Mouse (Mus musculus): Measurements from ENCODE around the gene Abcb9. TPM values are rescaled to one million over a fixed set of nuclear protein-coding genes. Genes with fewer than 3 reads are reported as not detected.

Gene Abcb9
- polyA plus RNA-seq, 1 experiment, result 7.0 TPM

DNA sequence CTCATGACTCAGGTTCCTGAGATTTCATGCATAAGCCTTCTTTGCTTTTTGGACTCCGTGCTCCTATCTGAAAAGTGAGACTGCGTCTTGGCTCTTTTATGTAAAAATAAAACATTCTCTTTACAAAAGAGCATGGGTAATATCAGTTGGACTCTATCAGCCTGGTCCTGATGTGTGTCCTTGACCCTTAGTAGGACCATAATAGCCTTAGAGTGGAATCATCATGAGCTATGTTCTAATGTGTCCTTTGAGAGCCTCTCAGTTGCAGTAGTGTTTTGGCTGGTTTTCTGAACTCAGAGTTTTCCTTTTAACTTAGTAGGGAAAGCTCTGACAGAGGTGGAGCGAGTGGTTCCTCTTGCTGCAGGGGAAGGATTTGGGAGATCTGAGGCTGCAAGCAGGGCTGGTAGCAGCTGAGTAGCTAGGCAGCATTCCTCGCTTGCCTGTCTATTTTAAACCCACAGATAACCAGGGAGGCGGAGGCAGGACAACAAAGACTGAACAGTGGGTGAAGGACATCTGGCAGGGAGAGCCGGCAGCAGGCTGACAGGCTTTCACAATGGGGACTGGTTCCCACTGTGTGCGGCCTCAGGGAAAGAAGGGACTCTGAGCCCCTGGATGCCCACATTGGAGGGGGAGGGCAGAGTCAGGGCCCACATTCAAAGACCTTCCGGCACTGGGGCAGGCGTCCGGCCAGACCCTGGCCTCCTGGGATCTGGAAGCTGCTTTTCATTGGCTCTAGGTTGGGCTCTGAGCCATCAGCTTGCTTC is 52.2 kb downstream of the Abcb9 start:
- DNase-seq (ENCODE audit: low read depth in 1 of 2, low spot score in 2 of 2), result no peak
- Histone ChIP-seq H3K4me1 (ENCODE audit: control insufficient read depth, insufficient read depth, insufficient read length) (no peaks in the 10 kb centered on the region; the same call in 1 of the 2 replicates), H3K4me3 (ENCODE audit: extremely low read depth, insufficient read depth, insufficient read length) (no peak overlapping the region), H3K27ac (ENCODE audit: insufficient read depth, low read length) (no peak overlapping the region), H3K27me3 (ENCODE audit: control insufficient read depth, insufficient read depth, low read length) (no peaks in the 10 kb centered on the region), H3K36me3 (ENCODE audit: control insufficient read depth, insufficient read depth, low read length) (no peaks in the 10 kb centered on the region)
- TF ChIP-seq POLR2A (IDR thresholded peaks at IDR 0.05; ENCODE audit: low read depth, low read length) (no peak), CTCF (IDR thresholded peaks at IDR 0.05; ENCODE audit: extremely low read depth, insufficient read depth, insufficient read length, insufficient replicate concordance) (no peak)
- WGBS, result 92% methylated on average over 10 of the region's 10 CpGs

DNA sequence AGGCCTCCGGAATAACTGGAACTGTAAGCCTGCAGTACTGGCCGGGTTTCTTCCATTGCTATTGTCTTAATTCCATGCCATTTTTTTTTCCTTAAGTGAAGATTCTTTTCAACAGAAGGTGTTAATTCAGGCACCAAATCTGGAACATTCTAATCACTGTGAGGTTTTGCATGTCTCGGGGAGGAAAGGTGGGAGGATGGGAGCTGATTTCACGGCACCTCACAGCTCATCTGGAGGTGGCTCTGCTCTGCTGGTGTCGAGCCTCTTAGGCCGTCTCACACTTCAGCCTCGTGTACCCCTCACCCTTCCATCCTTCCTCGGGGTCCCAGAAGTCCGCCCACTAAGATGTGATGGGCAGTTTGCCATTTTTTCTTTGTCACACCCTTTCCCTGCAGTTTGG is 54.5 kb downstream of the Abcb9 start:
- WGBS, result 81% methylated on average over 9 of the region's 9 CpGs
- Histone ChIP-seq H3K36me3 (ENCODE audit: control insufficient read depth, insufficient read depth, low read length) (no peaks in the 10 kb centered on the region), H3K27me3 (ENCODE audit: control insufficient read depth, insufficient read depth, low read length) (no peaks in the 10 kb centered on the region), H3K27ac (ENCODE audit: insufficient read depth, low read length) (no peak overlapping the region), H3K4me1 (ENCODE audit: control insufficient read depth, insufficient read depth, insufficient read length) (peaks cover 11% of the 10 kb centered on the region; the same call in 1 of the 2 replicates), H3K4me3 (ENCODE audit: extremely low read depth, insufficient read depth, insufficient read length) (no peak overlapping the region)
- DNase-seq (ENCODE audit: low read depth in 1 of 2, low spot score in 2 of 2), result no peak
- TF ChIP-seq CTCF (IDR thresholded peaks at IDR 0.05; ENCODE audit: extremely low read depth, insufficient read depth, insufficient read length, insufficient replicate concordance), result no peak
- TF ChIP-seq POLR2A (IDR thresholded peaks at IDR 0.05; ENCODE audit: low read depth, low read length), result no peak

DNA sequence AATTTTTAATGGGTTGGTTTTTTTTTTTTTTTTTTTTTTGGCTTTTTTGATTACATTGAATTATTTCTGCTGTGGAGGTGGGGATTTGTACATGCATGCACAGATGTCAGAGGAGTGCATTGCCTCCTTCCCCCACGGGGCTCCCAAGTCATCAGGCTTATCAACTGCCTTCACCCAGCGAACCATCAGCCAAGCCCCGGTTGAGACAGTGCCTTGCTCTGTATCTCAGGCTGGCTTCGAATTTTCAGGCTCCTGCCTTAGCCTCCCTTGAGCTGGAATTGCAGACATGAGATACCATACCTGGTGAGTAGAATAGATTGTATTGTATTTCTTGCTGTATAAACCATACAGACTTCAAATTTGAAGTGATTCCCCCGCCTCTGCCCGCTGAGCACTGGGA is 56.0 kb downstream of the Abcb9 start:
- Histone ChIP-seq H3K4me3 (ENCODE audit: extremely low read depth, insufficient read depth, insufficient read length) (no peak overlapping the region), H3K36me3 (ENCODE audit: control insufficient read depth, insufficient read depth, low read length) (no peaks in the 10 kb centered on the region), H3K27ac (ENCODE audit: insufficient read depth, low read length) (no peak overlapping the region), H3K4me1 (ENCODE audit: control insufficient read depth, insufficient read depth, insufficient read length) (peaks cover 16% of the 10 kb centered on the region; the same call in 1 of the 2 replicates), H3K27me3 (ENCODE audit: control insufficient read depth, insufficient read depth, low read length) (no peaks in the 10 kb centered on the region)
- no peak for DNase-seq (ENCODE audit: low read depth in 1 of 2, low spot score in 2 of 2)
- 78% methylated on average over 6 of the region's 6 CpGs for WGBS
- TF ChIP-seq POLR2A (IDR thresholded peaks at IDR 0.05; ENCODE audit: low read depth, low read length) (no peak), CTCF (IDR thresholded peaks at IDR 0.05; ENCODE audit: extremely low read depth, insufficient read depth, insufficient read length, insufficient replicate concordance) (no peak)

DNA sequence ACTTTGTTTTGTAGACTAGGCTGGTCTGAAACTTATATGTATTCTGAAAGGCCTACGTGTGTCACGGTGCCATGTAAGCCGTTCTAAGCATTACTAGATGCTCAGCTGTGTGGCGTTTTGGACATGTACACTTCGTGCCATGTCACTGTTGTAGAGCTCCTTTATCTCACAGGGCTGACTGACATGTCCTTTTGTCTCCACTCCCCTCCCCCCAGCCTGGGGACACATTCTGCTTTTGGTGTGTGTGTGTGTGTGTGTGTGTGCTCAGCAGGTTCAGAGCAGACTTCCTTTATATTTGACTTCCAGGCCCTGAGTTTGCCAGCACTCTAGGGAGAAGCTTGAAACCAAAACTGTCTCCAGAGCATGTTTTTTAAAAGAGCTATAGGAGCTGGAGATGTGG is 58.8 kb downstream of the Abcb9 start:
- H3K4me1 ChIP-seq (ENCODE audit: control insufficient read depth, insufficient read depth, insufficient read length), result peaks cover 22% of the 10 kb centered on the region; the same call in 1 of the 2 replicates
- no peak for TF ChIP-seq POLR2A (IDR thresholded peaks at IDR 0.05; ENCODE audit: low read depth, low read length)
- TF ChIP-seq CTCF (IDR thresholded peaks at IDR 0.05; ENCODE audit: extremely low read depth, insufficient read depth, insufficient read length, insufficient replicate concordance), result no peak
- no peaks in the 10 kb centered on the region for H3K27me3 ChIP-seq (ENCODE audit: control insufficient read depth, insufficient read depth, low read length)
- H3K36me3 ChIP-seq (ENCODE audit: control insufficient read depth, insufficient read depth, low read length), result no peaks in the 10 kb centered on the region
- DNase-seq (ENCODE audit: low read depth in 1 of 2, low spot score in 2 of 2), result peak in 1 of 2 experiments; percentile 55
- H3K27ac ChIP-seq (ENCODE audit: insufficient read depth, low read length), result 0 out of 2 replicates have a peak overlapping the region, but pooled peaks have one; percentile 7
- WGBS, result 54% methylated on average over 5 of the region's 5 CpGs
- no peak overlapping the region for H3K4me3 ChIP-seq (ENCODE audit: extremely low read depth, insufficient read depth, insufficient read length)

DNA sequence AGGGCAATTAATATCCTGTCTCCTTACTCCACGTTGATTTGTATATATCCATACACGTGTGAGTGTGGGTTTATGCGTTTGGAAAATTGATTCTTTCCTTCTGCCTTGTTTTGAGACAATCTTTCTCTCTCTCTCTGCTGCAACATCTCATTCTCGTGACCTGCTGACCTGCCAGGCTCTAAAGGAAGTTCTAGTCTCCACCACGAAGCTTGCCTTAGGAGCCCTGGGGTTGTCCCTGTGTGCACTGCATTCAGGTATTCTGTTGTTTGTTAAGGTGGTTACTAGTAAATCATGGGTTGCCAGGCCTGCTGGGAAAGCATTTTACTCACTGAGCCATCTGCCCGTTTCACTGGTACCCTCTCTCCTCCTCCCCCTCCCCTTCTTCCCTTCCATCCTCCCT is 59.3 kb downstream of the Abcb9 start:
- DNase-seq (ENCODE audit: low read depth in 1 of 2, low spot score in 2 of 2), result no peak
- Histone ChIP-seq H3K4me3 (ENCODE audit: extremely low read depth, insufficient read depth, insufficient read length) (no peak overlapping the region), H3K36me3 (ENCODE audit: control insufficient read depth, insufficient read depth, low read length) (no peaks in the 10 kb centered on the region), H3K4me1 (ENCODE audit: control insufficient read depth, insufficient read depth, insufficient read length) (peaks cover 22% of the 10 kb centered on the region; the same call in 1 of the 2 replicates), H3K27me3 (ENCODE audit: control insufficient read depth, insufficient read depth, low read length) (no peaks in the 10 kb centered on the region), H3K27ac (ENCODE audit: insufficient read depth, low read length) (peak overlapping the region; percentile 17; the same call in 1 of the 2 replicates)
- WGBS, result 43% methylated on average over 6 of the region's 6 CpGs
- TF ChIP-seq CTCF (IDR thresholded peaks at IDR 0.05; ENCODE audit: extremely low read depth, insufficient read depth, insufficient read length, insufficient replicate concordance), result no peak
- no peak for TF ChIP-seq POLR2A (IDR thresholded peaks at IDR 0.05; ENCODE audit: low read depth, low read length)

DNA sequence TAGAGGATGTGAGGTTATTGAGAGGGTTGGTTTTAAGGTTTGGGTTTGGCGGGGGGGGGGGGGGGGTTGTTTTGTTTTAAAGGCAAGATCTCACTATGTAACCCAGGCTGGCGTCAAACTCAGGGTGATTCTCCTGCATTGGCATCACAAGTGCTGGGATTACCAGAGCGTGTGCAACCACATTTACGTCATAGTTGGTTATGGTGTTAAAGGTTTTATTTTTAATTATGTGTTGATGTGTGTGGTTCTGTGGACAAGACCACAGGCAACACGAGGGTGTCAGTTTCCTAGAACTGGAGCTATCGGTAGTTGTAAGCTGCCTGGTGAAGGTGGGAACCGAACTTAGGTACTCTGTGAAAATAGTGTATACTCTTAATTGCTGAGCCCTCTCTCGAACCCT is 59.8 kb downstream of the Abcb9 start:
- Histone ChIP-seq H3K36me3 (ENCODE audit: control insufficient read depth, insufficient read depth, low read length) (no peaks in the 10 kb centered on the region), H3K27ac (ENCODE audit: insufficient read depth, low read length) (peak overlapping the region; percentile 48), H3K4me3 (ENCODE audit: extremely low read depth, insufficient read depth, insufficient read length) (no peak overlapping the region), H3K27me3 (ENCODE audit: control insufficient read depth, insufficient read depth, low read length) (no peaks in the 10 kb centered on the region), H3K4me1 (ENCODE audit: control insufficient read depth, insufficient read depth, insufficient read length) (peaks cover 22% of the 10 kb centered on the region; the same call in 1 of the 2 replicates)
- DNase-seq (ENCODE audit: low read depth in 1 of 2, low spot score in 2 of 2), result peak in 1 of 2 experiments; percentile 90
- WGBS, result 29% methylated on average over 8 of the region's 8 CpGs
- no peak for TF ChIP-seq CTCF (IDR thresholded peaks at IDR 0.05; ENCODE audit: extremely low read depth, insufficient read depth, insufficient read length, insufficient replicate concordance)
- TF ChIP-seq POLR2A (IDR thresholded peaks at IDR 0.05; ENCODE audit: low read depth, low read length), result no peak

DNA sequence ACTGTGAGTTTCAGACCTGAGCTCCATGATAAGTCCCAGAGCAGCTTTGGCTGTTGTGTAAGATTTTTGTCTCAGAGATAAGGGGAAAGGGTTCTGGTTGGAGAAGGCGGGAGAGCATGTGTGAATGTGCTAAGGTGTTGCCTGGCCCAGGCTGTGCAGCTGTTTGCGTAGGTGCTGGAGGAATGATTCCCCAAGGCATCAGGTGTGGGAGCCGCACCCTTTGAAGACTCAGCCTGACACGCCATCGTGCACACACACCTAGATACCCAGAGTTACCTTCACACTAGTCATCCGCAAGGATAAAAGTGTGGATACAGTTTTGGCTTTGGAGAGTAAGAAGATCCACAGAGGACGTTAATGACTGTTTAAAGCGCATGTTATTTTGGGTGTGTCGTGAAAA is 60.2 kb downstream of the Abcb9 start:
- TF ChIP-seq CTCF (IDR thresholded peaks at IDR 0.05; ENCODE audit: extremely low read depth, insufficient read depth, insufficient read length, insufficient replicate concordance) (no peak), POLR2A (IDR thresholded peaks at IDR 0.05; ENCODE audit: low read depth, low read length) (no peak)
- H3K4me1 ChIP-seq (ENCODE audit: control insufficient read depth, insufficient read depth, insufficient read length), result peaks cover 22% of the 10 kb centered on the region; the same call in 1 of the 2 replicates
- no peak overlapping the region for H3K4me3 ChIP-seq (ENCODE audit: extremely low read depth, insufficient read depth, insufficient read length)
- 55% methylated on average over 9 of the region's 9 CpGs for WGBS
- no peak for DNase-seq (ENCODE audit: low read depth in 1 of 2, low spot score in 2 of 2)
- peak overlapping the region; percentile 85 for H3K27ac ChIP-seq (ENCODE audit: insufficient read depth, low read length)
- no peaks in the 10 kb centered on the region for H3K36me3 ChIP-seq (ENCODE audit: control insufficient read depth, insufficient read depth, low read length)
- no peaks in the 10 kb centered on the region for H3K27me3 ChIP-seq (ENCODE audit: control insufficient read depth, insufficient read depth, low read length)
